ENCODE assay signal across 17 mouse cellular contexts in genomic region chr4:15448831-15449230, GRCm38 (mm10).
DNase-seq lines count a peak whose midpoint lies in the region; ATAC-seq and TF ChIP-seq lines count a peak whose summit lies in the region.
"Had no signal": no experiment of that assay in that cellular context is flagged by ENCODE, and none has a peak within 500 bp of the region (broad histone marks: within the 10 kb centered on the region; RNA-seq: fewer than 3 reads in every experiment).

No protein-coding gene starts in this region.

- no peaks in the 10 kb centered on the region for H3K9me3 ChIP-seq in forebrain, embryonic 11.5 days (ENCODE audit: control insufficient read depth, low read length)
- no peaks in the 10 kb centered on the region for H3K9me3 ChIP-seq in forebrain, embryonic 10.5 days
- H3K9me3 ChIP-seq in hindbrain, postnatal 0 days (ENCODE audit: low read length) = no peaks in the 10 kb centered on the region
- H3K9me3 ChIP-seq: embryonic facial prominence, embryonic 15.5 days had no signal

- no peaks in the 10 kb centered on the region for H3K4me1 ChIP-seq in forebrain, embryonic 11.5 days (replicated peaks; ENCODE audit: control insufficient read depth, insufficient read depth, low read length)
- peaks cover 7% of the 10 kb centered on the region for H3K4me1 ChIP-seq in forebrain, embryonic 10.5 days
- H3K4me1 ChIP-seq in hindbrain, postnatal 0 days (ENCODE audit: insufficient read depth, low read length) = no peaks in the 10 kb centered on the region
- H3K4me1 ChIP-seq: embryonic facial prominence, embryonic 15.5 days had no signal

- no peak for TF ChIP-seq CTCF in hindbrain, postnatal 0 days (IDR thresholded peaks at IDR 0.05; ENCODE audit: low read depth)

- no peaks in the 10 kb centered on the region for H3K27me3 ChIP-seq in forebrain, embryonic 11.5 days (ENCODE audit: control insufficient read depth, insufficient read depth, low read length)
- H3K27me3 ChIP-seq in forebrain, embryonic 10.5 days (ENCODE audit: poor library complexity, severe bottlenecking) = no peaks in the 10 kb centered on the region
- no peaks in the 10 kb centered on the region for H3K27me3 ChIP-seq in hindbrain, postnatal 0 days (ENCODE audit: insufficient read depth, low read length)
- H3K27me3 ChIP-seq: embryonic facial prominence, embryonic 15.5 days had no signal

- H3K4me2 ChIP-seq in forebrain, embryonic 11.5 days (ENCODE audit: low read depth, low read length, severe bottlenecking) = no peak overlapping the region
- no peak overlapping the region for H3K4me2 ChIP-seq in hindbrain, postnatal 0 days (ENCODE audit: low read depth, low read length)
- H3K4me2 ChIP-seq: embryonic facial prominence, embryonic 15.5 days; heart, embryonic 11.5 days had no signal

- whole genome bisulfite sequencing in forebrain, embryonic 11.5 days = 75% methylated on average over 1 of the region's 1 CpGs
- WGBS in forebrain, embryonic 10.5 days = 68% methylated on average over 1 of the region's 1 CpGs
- WGBS in hindbrain, postnatal 0 days = 50% methylated on average over 1 of the region's 1 CpGs

- DNase-seq in forebrain, embryonic 11.5 days (ENCODE audit: low spot score) = no peak
- DNase-seq in forebrain, embryonic 10.5 days (ENCODE audit: extremely low spot score, low spot score) = no peak
- DNase-seq in Muller cell, postnatal 12 days (ENCODE audit: inconsistent ontology term) = peak; percentile 71
- peak; percentile 39 to 64 for DNase-seq in cerebellum, postnatal 14 days
- DNase-seq in hindbrain, postnatal 0 days (ENCODE audit: low spot score) = peak; percentile 65
- DNase-seq in heart, adult 8-10 months (ENCODE audit: low spot score) = no peak
- no peak for DNase-seq in ovary, postnatal 36 days (ENCODE audit: low spot score)
- DNase-seq in right cerebral cortex, postnatal 4 days = no peak
- DNase-seq: gastrocnemius, postnatal 25 days; kidney, postnatal 10 days; liver; lung, adult 18-20 months; lung, postnatal 4 days; thymus, adult 18-20 months had no signal

- H3K9ac ChIP-seq in forebrain, embryonic 11.5 days (ENCODE audit: low read length) = no peak overlapping the region
- no peak overlapping the region for H3K9ac ChIP-seq in hindbrain, postnatal 0 days (replicated peaks; ENCODE audit: low read length)
- H3K9ac ChIP-seq: embryonic facial prominence, embryonic 15.5 days had no signal

- H3K27ac ChIP-seq in forebrain, embryonic 11.5 days (ENCODE audit: low read depth, low read length) = no peak overlapping the region
- no peak overlapping the region for H3K27ac ChIP-seq in forebrain, embryonic 10.5 days
- H3K27ac ChIP-seq in hindbrain, postnatal 0 days = no peak overlapping the region
- H3K27ac ChIP-seq: embryonic facial prominence, embryonic 15.5 days had no signal

- no peaks in the 10 kb centered on the region for H3K36me3 ChIP-seq in forebrain, embryonic 11.5 days (ENCODE audit: control insufficient read depth, insufficient read depth, low read length)
- no peaks in the 10 kb centered on the region for H3K36me3 ChIP-seq in forebrain, embryonic 10.5 days (replicated peaks)
- H3K36me3 ChIP-seq in hindbrain, postnatal 0 days (ENCODE audit: insufficient read depth, low read length) = no peaks in the 10 kb centered on the region
- H3K36me3 ChIP-seq: embryonic facial prominence, embryonic 15.5 days had no signal

- peak; percentile 70 for ATAC-seq in forebrain, embryonic 11.5 days (replicated peaks; ENCODE audit: low FRiP score)
- ATAC-seq in hindbrain, postnatal 0 days = peak; percentile 91
- ATAC-seq: intestine, postnatal 0 days had no signal

- H3K4me3 ChIP-seq in forebrain, embryonic 11.5 days (ENCODE audit: low read depth, low read length) = no peak overlapping the region
- no peak overlapping the region for H3K4me3 ChIP-seq in forebrain, embryonic 10.5 days
- H3K4me3 ChIP-seq in hindbrain, postnatal 0 days (ENCODE audit: low read length) = no peak overlapping the region
- H3K4me3 ChIP-seq: embryonic facial prominence, embryonic 15.5 days had no signal

Comparison
In these comparisons a context has a peak if more than half of its experiments do, and no peak if none do; other contexts are left out.
1. DNase-seq: peak in Muller cell, postnatal 12 days (single experiment), cerebellum, postnatal 14 days (2 of 2) and hindbrain, postnatal 0 days (single experiment); none in forebrain, embryonic 11.5 days (single experiment), forebrain, embryonic 10.5 days (single experiment), heart, adult 8-10 months (single experiment), ovary, postnatal 36 days (single experiment) and right cerebral cortex, postnatal 4 days (single experiment).